Mouse (Mus musculus) intestine, postnatal 0 days (tissue): ENCODE results near the gene Armc3. TPM values are rescaled to one million over a fixed set of nuclear protein-coding genes. Genes with fewer than 3 reads are reported as not detected.

Source experiments
- ATAC-seq: fragments of 200-750 bp; cut with Nextera tagmentation; 2 replicates; pipeline ENCODE4 v1.8.0; 2017; ENCODE audit warnings: mild to moderate bottlenecking, moderate TSS enrichment, moderate library complexity
- H3K27ac ChIP-seq: fragments of 300-500 bp; sonication (generic); 2 replicates; pipeline ENCODE4 v1.5.1; 2014; ENCODE audit warnings: mild to moderate bottlenecking, low read depth, low read length, moderate library complexity
- H3K27me3 ChIP-seq: fragments of 300-500 bp; sonication (generic); replicated peaks from 2 replicates; pipeline ENCODE4 v1.6.1; 2014; ENCODE audit warnings: low read length, mixed read lengths; ENCODE audit not compliant: control insufficient read depth, insufficient read depth
- H3K36me3 ChIP-seq: fragments of 300-500 bp; sonication (generic); 2 replicates; pipeline ENCODE4 v1.6.1; 2014; ENCODE audit warnings: mild to moderate bottlenecking, moderate library complexity; ENCODE audit not compliant: control insufficient read depth, insufficient read depth
- H3K4me1 ChIP-seq: fragments of 300-500 bp; sonication (generic); replicated peaks from 2 replicates; pipeline ENCODE4 v1.6.1; 2014; ENCODE audit warnings: antibody characterized with exemption, low read length, mixed read lengths; ENCODE audit not compliant: control insufficient read depth, insufficient read depth
- H3K4me2 ChIP-seq: fragments of 300-500 bp; sonication (generic); replicated peaks from 2 replicates; pipeline ENCODE4 v1.6.1; 2014; ENCODE audit warnings: low read depth, mild to moderate bottlenecking, moderate library complexity
- H3K4me3 ChIP-seq: fragments of 300-500 bp; sonication (generic); 2 replicates; pipeline ENCODE4 v1.5.1; 2014; ENCODE audit warnings: low read depth, low read length
- H3K9ac ChIP-seq: fragments of 300-500 bp; sonication (generic); 2 replicates; pipeline ENCODE4 v1.6.1; 2014; ENCODE audit warnings: mild to moderate bottlenecking, low read depth, low read length
- H3K9me3 ChIP-seq: fragments of 300-500 bp; sonication (generic); 2 replicates; pipeline ENCODE4 v1.6.1; 2016; ENCODE audit warnings: mixed run types; ENCODE audit not compliant: control insufficient read depth
- CTCF ChIP-seq: sonication (generic); IDR thresholded peaks from 2 replicates; pipeline ENCODE4 v1.5.1; 2016; ENCODE audit warnings: low read depth, mild to moderate bottlenecking, control low read depth, antibody characterized with exemption, moderate library complexity
- WGBS: fragments of 180-500 bp; shearing (Covaris S2); extraction: QIAGEN DNeasy Blood & Tissue Kit; methylation state at CpG from one replicate; pipeline ENCODE4 v1.1.7; 2014; 5-methylcytosine and 5-hydroxymethylcytosine counted together
- polyA plus RNA-seq: library from polyadenylated mRNA; unstranded; fragments of >200 nt; fragmentation: Nextera tagmentation; extraction: Ambion mirVana; gene quantifications from 2 replicates; pipeline ENCODE4 v1.2.1, GENCODE M21; 2015

Gene Armc3
- polyA plus RNA-seq, 1 experiment from 2014 or later = 0.09 TPM

DNA sequence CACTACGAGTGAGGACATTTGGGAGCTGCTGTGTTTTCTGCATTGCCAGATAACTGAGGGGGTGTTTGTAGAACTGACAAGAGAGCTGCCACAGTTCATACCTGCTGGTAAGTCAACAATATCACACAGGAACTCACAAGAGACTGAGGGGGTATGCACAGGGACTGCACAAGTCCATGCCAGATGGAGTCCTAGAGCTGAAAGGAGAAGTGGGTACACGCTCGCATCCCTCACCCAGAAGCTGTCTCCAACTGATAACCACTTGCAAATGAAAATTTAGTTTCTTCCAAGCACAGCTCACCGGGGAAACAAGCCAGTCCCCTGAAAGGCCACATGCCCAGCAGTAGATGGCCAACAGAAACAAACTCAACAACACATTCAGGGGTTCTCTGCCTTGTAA, 119.4 kb downstream of the Armc3 start:
- Histone ChIP-seq H3K9me3 (no peaks in the 10 kb centered on the region), H3K9ac (no peak overlapping the region), H3K4me1 (no peaks in the 10 kb centered on the region), H3K4me2 (no peak overlapping the region), H3K4me3 (no peak overlapping the region), H3K27ac (no peak overlapping the region), H3K27me3 (no peaks in the 10 kb centered on the region), H3K36me3 (no peaks in the 10 kb centered on the region)
- ATAC-seq = no peak
- 83% methylated on average over 4 of the region's 4 CpGs for WGBS
- TF ChIP-seq CTCF = no peak

- Histone ChIP-seq H3K27me3 (no peaks in the 10 kb centered on the region), H3K9ac (no peak overlapping the region), H3K4me1 (no peaks in the 10 kb centered on the region), H3K27ac (no peak overlapping the region), H3K36me3 (no peaks in the 10 kb centered on the region), H3K9me3 (no peaks in the 10 kb centered on the region), H3K4me3 (no peak overlapping the region), H3K4me2 (no peak overlapping the region)
- ATAC-seq = no peak
- no peak for TF ChIP-seq CTCF
- 83% methylated on average over 3 of the region's 3 CpGs for WGBS
These were observed 120.2 kb downstream of the Armc3 start for GRCm38 (mm10) chr2:19319284-19319683.

DNA sequence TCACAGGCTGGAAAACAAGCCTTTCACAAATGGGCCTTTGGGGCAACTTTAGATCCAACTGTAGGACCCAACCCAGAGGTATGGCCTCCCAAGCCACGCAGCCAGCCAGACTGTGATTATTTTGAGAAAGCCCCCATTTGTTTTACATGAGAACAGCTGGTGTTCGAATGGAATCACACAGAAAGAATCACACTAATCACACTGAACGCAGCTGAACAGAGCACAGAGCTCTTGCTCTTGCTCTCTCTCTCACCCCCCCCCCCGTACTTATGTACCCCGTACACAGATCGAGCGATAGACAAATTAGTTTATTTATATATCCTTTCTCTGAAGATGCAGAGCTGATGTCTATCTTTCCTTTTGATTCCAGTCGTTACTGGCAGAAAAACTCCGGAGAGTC, 123.3 kb downstream of the Armc3 start:
- WGBS = 72% methylated on average over 9 of the region's 9 CpGs
- no peaks in the 10 kb centered on the region for H3K4me1 ChIP-seq
- no peaks in the 10 kb centered on the region for H3K36me3 ChIP-seq
- ATAC-seq = no peak
- TF ChIP-seq CTCF = no peak
- H3K9ac ChIP-seq = no peak overlapping the region
- no peak overlapping the region for H3K4me3 ChIP-seq
- no peak overlapping the region for H3K27ac ChIP-seq
- H3K9me3 ChIP-seq = no peaks in the 10 kb centered on the region
- H3K4me2 ChIP-seq = no peak overlapping the region
- H3K27me3 ChIP-seq = no peaks in the 10 kb centered on the region

- ATAC-seq = no peak
- Histone ChIP-seq H3K9ac (no peak overlapping the region), H3K4me3 (no peak overlapping the region), H3K27ac (no peak overlapping the region), H3K9me3 (no peaks in the 10 kb centered on the region), H3K4me1 (no peaks in the 10 kb centered on the region), H3K36me3 (no peaks in the 10 kb centered on the region), H3K27me3 (no peaks in the 10 kb centered on the region), H3K4me2 (no peak overlapping the region)
- TF ChIP-seq CTCF = no peak
- WGBS = 83% methylated on average over 1 of the region's 1 CpGs
These were observed 127.3 kb downstream of the Armc3 start for GRCm38 (mm10) chr2:19326376-19326775.

DNA sequence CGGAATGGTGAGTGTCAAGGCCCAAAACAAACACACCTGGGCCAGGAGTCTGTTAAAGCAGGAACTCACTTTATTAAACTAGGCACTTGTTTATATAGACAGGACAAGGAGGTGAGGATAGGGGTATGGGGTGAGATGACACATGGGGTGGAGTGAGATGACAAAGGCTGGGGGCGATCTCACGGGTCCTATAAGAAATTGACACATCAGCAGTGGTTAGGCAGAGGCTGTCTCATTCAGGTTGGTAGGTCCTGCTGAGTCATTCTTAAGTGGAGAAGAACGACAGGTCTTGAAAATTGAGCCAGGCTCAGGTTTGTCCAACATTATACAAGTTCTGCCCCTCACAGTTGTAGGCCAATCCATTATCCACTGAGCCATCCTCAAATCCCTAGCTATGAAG, 128.7 kb downstream of the Armc3 start:
- Histone ChIP-seq H3K36me3 (no peaks in the 10 kb centered on the region), H3K4me2 (no peak overlapping the region), H3K9ac (no peak overlapping the region), H3K4me1 (no peaks in the 10 kb centered on the region), H3K27ac (no peak overlapping the region), H3K9me3 (no peaks in the 10 kb centered on the region), H3K27me3 (no peaks in the 10 kb centered on the region), H3K4me3 (no peak overlapping the region)
- no peak for ATAC-seq
- WGBS = 67% methylated on average over 4 of the region's 4 CpGs
- no peak for TF ChIP-seq CTCF

- Histone ChIP-seq H3K9me3 (no peaks in the 10 kb centered on the region), H3K27ac (no peak overlapping the region), H3K36me3 (no peaks in the 10 kb centered on the region), H3K4me3 (no peak overlapping the region), H3K27me3 (no peaks in the 10 kb centered on the region), H3K4me1 (no peaks in the 10 kb centered on the region), H3K9ac (no peak overlapping the region), H3K4me2 (peak overlapping the region; percentile 44)
- WGBS = 32% methylated on average over 10 of the region's 10 CpGs
- ATAC-seq = no peak
- TF ChIP-seq CTCF = no peak
These were observed 145.0 kb downstream of the Armc3 start for GRCm38 (mm10) chr2:19343901-19344635.
